Mouse (Mus musculus) ES-E14 (cell line): ENCODE data around the gene Pebp1.

Experiments
- CHD2 ChIP-seq: IDR thresholded peaks from 2 replicates; pipeline ENCODE4 v1.6.1; 2014; ENCODE audit warnings: mild to moderate bottlenecking, low read depth, low read length, inconsistent platforms
- HCFC1 ChIP-seq: IDR thresholded peaks from 2 replicates; pipeline ENCODE4 v1.6.1; 2012; ENCODE audit warnings: low read length, inconsistent platforms, borderline replicate concordance; ENCODE audit not compliant: insufficient read depth
- MAFK ChIP-seq: IDR thresholded peaks from 2 replicates; pipeline ENCODE4 v1.6.1; 2014; ENCODE audit warnings: mild to moderate bottlenecking, low read depth, low read length, inconsistent platforms; ENCODE audit not compliant: insufficient read depth
- ZC3H11A ChIP-seq: IDR thresholded peaks from 2 replicates; pipeline ENCODE4 v1.6.1; 2012; ENCODE audit warnings: low read depth, mild to moderate bottlenecking, inconsistent platforms, low read length, borderline replicate concordance
- ZNF384 ChIP-seq: IDR thresholded peaks from 2 replicates; pipeline ENCODE4 v1.6.1; 2012; ENCODE audit warnings: low read depth, low read length, inconsistent platforms

- TF ChIP-seq HCFC1 (no peak), ZC3H11A (no peak), CHD2 (no peak), MAFK (no peak), ZNF384 (no peak)
Observed at GRCm38 (mm10) chr5:117305754-117306153, 18.3 kb upstream of the Pebp1 start.
